Mouse (Mus musculus) testis, adult 2 months (tissue): ENCODE measurements around the gene Acsl6.
"Not testable (repeated sequence)": the region's sequence is repeated elsewhere in the genome, so short reads cannot be mapped to it uniquely, and the experiment has no call there.

Experiments used
- CTCF ChIP-seq: fragments of 200-500 bp; IDR thresholded peaks from 2 replicates; pipeline ENCODE4 v1.5.1; 2012; ENCODE audit warnings: low read depth, mild to moderate bottlenecking, inconsistent platforms, low read length, moderate library complexity; ENCODE audit not compliant: control insufficient read depth, insufficient read depth, insufficient replicate concordance
- POLR2A ChIP-seq: fragments of 200-500 bp; IDR thresholded peaks from 2 replicates; pipeline ENCODE4 v1.6.1; 2012; ENCODE audit warnings: low read depth, mild to moderate bottlenecking, inconsistent platforms, low read length, moderate library complexity; ENCODE audit not compliant: control insufficient read depth

DNA sequence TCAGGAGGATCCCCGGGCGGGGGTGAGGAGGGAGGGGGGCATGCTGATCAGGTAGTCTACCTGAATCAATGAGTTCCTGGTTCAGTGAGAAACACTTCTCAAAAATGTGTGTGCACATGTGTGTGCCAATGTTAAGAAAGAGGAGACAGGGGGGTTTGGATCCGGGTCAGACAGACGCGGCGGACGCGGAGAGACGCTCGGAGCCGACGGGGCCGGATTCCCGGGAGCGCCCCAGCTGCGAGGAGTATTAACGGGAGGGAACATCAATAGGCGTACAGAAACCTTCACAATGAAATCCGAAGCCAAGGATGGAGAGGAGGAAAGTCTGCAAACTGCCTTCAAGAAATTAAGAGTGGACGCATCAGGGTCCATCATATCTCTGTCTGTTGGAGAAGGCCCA is 97.2 kb downstream of the Acsl6 start:
- TF ChIP-seq POLR2A, CTCF: not testable (repeated sequence)
